Comparison of ENCODE assay signal across 21 mouse cellular contexts in the genomic region with DNA sequence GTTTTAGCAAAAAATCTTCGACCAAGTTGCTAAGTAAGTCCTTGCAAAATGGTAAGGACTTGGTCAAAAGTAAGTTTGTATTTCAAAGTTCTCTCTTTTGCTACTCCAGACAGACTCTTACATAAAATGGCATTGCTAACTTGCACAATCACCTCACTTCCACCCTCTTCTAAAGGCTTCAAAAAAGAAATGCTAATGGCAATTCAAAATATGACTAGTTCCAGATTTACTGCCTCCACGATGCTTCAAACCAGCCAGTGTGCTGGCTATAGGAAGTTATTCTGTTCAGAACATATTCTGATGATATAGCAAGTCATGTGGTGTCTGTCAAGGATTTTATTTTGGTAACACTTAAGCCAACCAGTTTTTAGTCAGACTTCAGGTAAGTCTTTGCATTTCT. TPM values are rescaled to one million over a fixed set of nuclear protein-coding genes. Genes with fewer than 3 reads are reported as not detected.
DNase-seq lines count a peak whose midpoint lies in the region; TF ChIP-seq lines count a peak whose summit lies in the region.
"Had no signal": no experiment of that assay in that cellular context is flagged by ENCODE, and none has a peak within 500 bp of the region (broad histone marks: within the 10 kb centered on the region; RNA-seq: fewer than 3 reads in every experiment).

No protein-coding gene starts in this region.

- H3K9ac ChIP-seq in heart, adult 2 months (ENCODE audit: low read depth, low read length): no peak overlapping the region
- H3K9ac ChIP-seq: embryonic facial prominence, embryonic 15.5 days; hindbrain, embryonic 15.5 days had no signal

- H3K27me3 ChIP-seq in heart, adult 2 months (ENCODE audit: control insufficient read depth, insufficient read depth, low read length): no peaks in the 10 kb centered on the region
- H3K27me3 ChIP-seq in embryonic facial prominence, embryonic 10.5 days (replicated peaks; ENCODE audit: low read depth, poor library complexity, severe bottlenecking): no peaks in the 10 kb centered on the region
- H3K27me3 ChIP-seq: embryonic facial prominence, embryonic 15.5 days; hindbrain, embryonic 15.5 days had no signal

- TF ChIP-seq EP300 in heart, adult 2 months (IDR thresholded peaks at IDR 0.05; ENCODE audit: insufficient read depth, low read depth, low read length): no peak

- TF ChIP-seq POLR2A in heart, adult 2 months (IDR thresholded peaks at IDR 0.05; ENCODE audit: insufficient read depth, low read depth, low read length): no peak

- peaks cover 15% of the 10 kb centered on the region for H3K79me2 ChIP-seq in heart, adult 2 months (replicated peaks; ENCODE audit: control insufficient read depth, insufficient read depth, low read length)

- peaks cover 15% of the 10 kb centered on the region for H3K4me1 ChIP-seq in heart, adult 2 months (ENCODE audit: control insufficient read depth, insufficient read depth, low read length)
- H3K4me1 ChIP-seq in embryonic facial prominence, embryonic 10.5 days: 0 out of 2 replicates have a peak, but pooled peaks cover 10% of the 10 kb centered on the region
- H3K4me1 ChIP-seq: embryonic facial prominence, embryonic 15.5 days had no signal

- peaks cover 68% of the 10 kb centered on the region for H3K36me3 ChIP-seq in heart, adult 2 months (ENCODE audit: control insufficient read depth, insufficient read depth, low read length)
- peaks cover 30% of the 10 kb centered on the region for H3K36me3 ChIP-seq in embryonic facial prominence, embryonic 10.5 days (replicated peaks)
- H3K36me3 ChIP-seq: G1E had no signal

- intact Hi-C loops in heart, adult 2 months (cut with DNase I): no loop called here

- no peaks in the 10 kb centered on the region for H3K9me3 ChIP-seq in embryonic facial prominence, embryonic 10.5 days
- H3K9me3 ChIP-seq: embryonic facial prominence, embryonic 15.5 days; forebrain, embryonic 10.5 days; G1E; heart, embryonic 10.5 days; hindbrain, embryonic 10.5 days; hindbrain, embryonic 15.5 days had no signal

- peak overlapping the region; percentile 81 for H3K27ac ChIP-seq in heart, adult 2 months
- no peak overlapping the region for H3K27ac ChIP-seq in embryonic facial prominence, embryonic 10.5 days (replicated peaks)
- H3K27ac ChIP-seq: embryonic facial prominence, embryonic 15.5 days; forebrain, embryonic 10.5 days; heart, embryonic 10.5 days; hindbrain, embryonic 10.5 days had no signal

- WGBS in heart, adult 2 months: 73% methylated on average over 2 of the region's 2 CpGs
- WGBS in embryonic facial prominence, embryonic 10.5 days: 91% methylated on average over 2 of the region's 2 CpGs

- no peak overlapping the region for H3K4me3 ChIP-seq in heart, adult 2 months
- H3K4me3 ChIP-seq in embryonic facial prominence, embryonic 10.5 days: no peak overlapping the region
- H3K4me3 ChIP-seq: embryonic facial prominence, embryonic 15.5 days; erythroblast, embryonic 14.5 days; forebrain, embryonic 10.5 days; heart, embryonic 10.5 days; hindbrain, embryonic 10.5 days; hindbrain, embryonic 15.5 days had no signal

- no peak for TF ChIP-seq CTCF in heart, adult 2 months (IDR thresholded peaks at IDR 0.05)

- DNase-seq in heart, adult 2 months: no peak
- no peak for DNase-seq in heart, postnatal 4 days
- peak; percentile 46 for DNase-seq in lung, postnatal 36 days
- no peak for DNase-seq in lung, postnatal 10 days
- peak; percentile 51 for DNase-seq in brain, adult 2 months (ENCODE audit: low read depth, low spot score)
- peak; percentile 28 for DNase-seq in telencephalon, adult 2 months (ENCODE audit: low read depth, low spot score)
- DNase-seq in spleen, adult 18-20 months: no peak
- DNase-seq in embryonic facial prominence, embryonic 10.5 days (ENCODE audit: low spot score): no peak
- DNase-seq: adrenal gland, postnatal 14 days; cerebellum, adult 2 months; cerebellum, postnatal 10 days; gastrocnemius, postnatal 14 days; heart, adult 11 months; heart, postnatal 14 days had no signal

RNA-seq across cellular contexts. Expression of a gene that starts 41.8 kb away (rescaled TPM):
- total RNA-seq in heart, adult 2 months (2021): 10 to 100 TPM; 18.4 to 18.9 TPM
- polyA plus RNA-seq in heart, adult 2 months (2012; rRNA removed): 10.3 and 15.7 TPM in 2 replicates
- total RNA-seq in heart, postnatal 4 days (2021): 10 to 100 TPM; 29.4 to 29.6 TPM
- 14.8 and 15.2 TPM in 2 replicates for polyA plus RNA-seq in embryonic facial prominence, embryonic 10.5 days (2016; fragmentation: Nextera tagmentation; extraction: Ambion mirVana)
- polyA plus RNA-seq: G1E had no signal

Comparison
In these comparisons a context has a peak if more than half of its experiments do, and no peak if none do; other contexts are left out.
1. DNase-seq: peak in lung, postnatal 36 days (single experiment), brain, adult 2 months (single experiment) and telencephalon, adult 2 months (single experiment); none in heart, adult 2 months (0 of 2), heart, postnatal 4 days (single experiment), lung, postnatal 10 days (single experiment), spleen, adult 18-20 months (0 of 2) and embryonic facial prominence, embryonic 10.5 days (single experiment).